Mouse (Mus musculus): ENCODE data around the gene Polr3h. TPM values are rescaled to one million over a fixed set of nuclear protein-coding genes. Genes with fewer than 3 reads are reported as not detected.
A peak's percentile ranks its signal among the peaks of the same experiment; 100 is the strongest.
"Not testable (repeated sequence)": the region's sequence is repeated elsewhere in the genome, so short reads cannot be mapped to it uniquely, and the experiment has no call there.

Polr3h gene
- 52.6 and 64.6 TPM in 2 replicates for total RNA-seq (2017)

- ATAC-seq (replicated peaks; ENCODE audit: low read depth, poor library complexity, severe bottlenecking) = peak; percentile 82
Observed at GRCm38 (mm10) chr15:81925760-81926445, at the start of gene Polr3h. TSS of gene Polr3h (minus strand) at chr15:81926240.

GRCm38 (mm10) chr15:81975156-81975555, 49.1 kb upstream of the Polr3h start:
- not testable (repeated sequence) for ATAC-seq (replicated peaks; ENCODE audit: low read depth, poor library complexity, severe bottlenecking)

GRCm38 (mm10) chr15:81970498-81970897, 44.5 kb upstream of the Polr3h start:
- not testable (repeated sequence) for ATAC-seq (replicated peaks; ENCODE audit: low read depth, poor library complexity, severe bottlenecking)

- not testable (repeated sequence) for ATAC-seq (replicated peaks; ENCODE audit: low read depth, poor library complexity, severe bottlenecking)
Observed at GRCm38 (mm10) chr15:81969635-81970034, 43.6 kb upstream of the Polr3h start.

- no peak for ATAC-seq (replicated peaks; ENCODE audit: low read depth, poor library complexity, severe bottlenecking)
Observed at GRCm38 (mm10) chr15:81969173-81969572, 43.1 kb upstream of the Polr3h start.

GRCm38 (mm10) chr15:81968447-81968846, 42.4 kb upstream of the Polr3h start:
- 0 out of 2 replicates have a peak, but pooled peaks have one; percentile 29 for ATAC-seq (replicated peaks; ENCODE audit: low read depth, poor library complexity, severe bottlenecking)

- no peak for ATAC-seq (replicated peaks; ENCODE audit: low read depth, poor library complexity, severe bottlenecking)
Observed at GRCm38 (mm10) chr15:81967821-81968220, 41.8 kb upstream of the Polr3h start.

- ATAC-seq (replicated peaks; ENCODE audit: low read depth, poor library complexity, severe bottlenecking) = no peak
Observed at GRCm38 (mm10) chr15:81966062-81966829, 40.2 kb upstream of the Polr3h start.

GRCm38 (mm10) chr15:81964980-81965545, 39.0 kb upstream of the Polr3h start:
- no peak for ATAC-seq (replicated peaks; ENCODE audit: low read depth, poor library complexity, severe bottlenecking)

- no peak for ATAC-seq (replicated peaks; ENCODE audit: low read depth, poor library complexity, severe bottlenecking)
Observed at GRCm38 (mm10) chr15:81964262-81964661, 38.2 kb upstream of the Polr3h start.

- no peak for ATAC-seq (replicated peaks; ENCODE audit: low read depth, poor library complexity, severe bottlenecking)
Observed at GRCm38 (mm10) chr15:81961078-81961451, 35.0 kb upstream of the Polr3h start.

- peak; percentile 92 for ATAC-seq (replicated peaks; ENCODE audit: low read depth, poor library complexity, severe bottlenecking)
Observed at GRCm38 (mm10) chr15:81960171-81961077, 34.4 kb upstream of the Polr3h start, which contains the start of gene Pmm1. TSS of gene Pmm1 (minus strand) at chr15:81960930.

GRCm38 (mm10) chr15:81958906-81959305, 32.9 kb upstream of the Polr3h start:
- no peak for ATAC-seq (replicated peaks; ENCODE audit: low read depth, poor library complexity, severe bottlenecking)

- ATAC-seq (replicated peaks; ENCODE audit: low read depth, poor library complexity, severe bottlenecking) = no peak
Observed at GRCm38 (mm10) chr15:81957598-81957997, 31.6 kb upstream of the Polr3h start.

- peak; percentile 40 for ATAC-seq (replicated peaks; ENCODE audit: low read depth, poor library complexity, severe bottlenecking)
Observed at GRCm38 (mm10) chr15:81956457-81956856, 30.4 kb upstream of the Polr3h start.

- ATAC-seq (replicated peaks; ENCODE audit: low read depth, poor library complexity, severe bottlenecking) = no peak
Observed at GRCm38 (mm10) chr15:81955414-81955813, 29.4 kb upstream of the Polr3h start.

- no peak for ATAC-seq (replicated peaks; ENCODE audit: low read depth, poor library complexity, severe bottlenecking)
Observed at GRCm38 (mm10) chr15:81954716-81955115, 28.7 kb upstream of the Polr3h start.

GRCm38 (mm10) chr15:81954151-81954583, 28.1 kb upstream of the Polr3h start:
- ATAC-seq (replicated peaks; ENCODE audit: low read depth, poor library complexity, severe bottlenecking) = no peak

GRCm38 (mm10) chr15:81952310-81952709, 26.3 kb upstream of the Polr3h start:
- ATAC-seq (replicated peaks; ENCODE audit: low read depth, poor library complexity, severe bottlenecking) = no peak

GRCm38 (mm10) chr15:81951159-81951558, 25.1 kb upstream of the Polr3h start:
- ATAC-seq (replicated peaks; ENCODE audit: low read depth, poor library complexity, severe bottlenecking) = no peak
